Mouse (Mus musculus) heart, adult 2 months (tissue): ENCODE data around the gene Lama5.

Experiments
- CTCF ChIP-seq: fragments of 200-600 bp; IDR thresholded peaks from 2 replicates; pipeline ENCODE4 v1.8.1; 2022; ENCODE audit warnings: antibody characterized with exemption, mild to moderate bottlenecking, moderate library complexity
- EP300 ChIP-seq: fragments of 200-500 bp; IDR thresholded peaks from 2 replicates; pipeline ENCODE4 v1.6.1; 2011; ENCODE audit warnings: low read depth, low read length, control low read depth; ENCODE audit not compliant: insufficient read depth
- POLR2A ChIP-seq: fragments of 200-500 bp; IDR thresholded peaks from 2 replicates; pipeline ENCODE4 v1.6.1; 2011; ENCODE audit warnings: mild to moderate bottlenecking, low read depth, low read length, control low read depth; ENCODE audit not compliant: insufficient read depth

DNA sequence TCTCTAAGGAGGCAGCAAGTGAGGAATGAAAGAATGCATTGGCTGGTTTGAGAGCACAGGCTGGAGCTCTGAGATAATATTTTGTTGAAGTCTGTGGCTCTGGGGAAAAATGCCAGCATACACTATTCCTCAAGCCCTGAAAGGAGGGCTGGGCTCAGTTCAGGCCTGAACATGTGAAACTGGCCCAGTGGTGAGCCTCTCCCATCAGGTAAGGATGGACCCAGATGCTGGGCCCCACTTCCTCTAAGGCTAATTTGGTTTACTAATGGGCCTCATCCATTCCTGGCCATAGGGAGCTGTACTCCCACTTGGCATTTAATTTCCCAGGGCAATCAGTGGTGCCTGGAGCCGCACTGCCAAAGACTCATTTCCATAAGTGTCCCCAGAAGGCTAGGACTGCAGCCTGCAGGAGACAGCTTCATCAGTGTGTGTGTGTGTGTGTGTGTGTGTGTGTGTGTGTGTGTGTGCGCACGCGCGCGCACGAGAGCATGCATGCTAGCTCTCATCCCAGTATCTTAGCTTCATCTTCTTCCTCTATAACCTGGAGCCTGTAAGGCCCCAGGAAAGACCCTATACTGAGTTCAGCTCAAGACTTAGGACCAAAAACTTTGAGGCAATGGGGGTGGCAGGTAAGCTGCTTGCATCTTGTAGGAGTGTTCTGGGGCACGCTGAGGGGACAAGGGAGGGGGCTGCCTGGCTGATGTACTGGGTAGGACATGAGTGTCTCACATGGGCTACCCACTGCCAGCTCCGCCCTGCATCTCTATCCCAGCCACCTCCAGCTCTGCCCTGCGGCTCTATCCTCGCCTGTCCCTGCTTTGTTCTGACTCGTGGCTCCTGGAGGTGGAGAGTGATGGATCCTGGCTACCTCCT, 20.3 kb downstream of the Lama5 start:
- no peak for TF ChIP-seq CTCF
- no peak for TF ChIP-seq POLR2A
- TF ChIP-seq EP300 = no peak
